Mouse (Mus musculus): ENCODE measurements around the gene 9530068E07Rik. TPM values are rescaled to one million over a fixed set of nuclear protein-coding genes. Genes with fewer than 3 reads are reported as not detected.

Gene 9530068E07Rik
- 118 TPM for polyA plus RNA-seq (2014; fragmentation: Illumina TruSeq; extraction: RNeasy Lipid Tissue Mini Kit (QIAGEN cat#74804); ENCODE audit: insufficient read depth, low read depth, low replicate concordance)

GRCm38 (mm10) chr11:52395940-52396596, at the start of gene 9530068E07Rik:
TSS of gene 9530068E07Rik (plus strand) at chr11:52396428.

GRCm38 (mm10) chr11:52360471-52361277, 35.6 kb upstream of the 9530068E07Rik start, which contains the start of gene Vdac1:
TSS of gene Vdac1 (plus strand) at chr11:52360860.

Other genes starting within 250 kb of the 9530068E07Rik start
- gene Olfr1371, start 182.4 kb upstream of the 9530068E07Rik start, polyA plus RNA-seq (2014; fragmentation: Illumina TruSeq; extraction: RNeasy Lipid Tissue Mini Kit (QIAGEN cat#74804); ENCODE audit: insufficient read depth, low read depth, low replicate concordance), result not detected
- gene Skp1a, start 164.4 kb upstream of the 9530068E07Rik start, polyA plus RNA-seq (2014; fragmentation: Illumina TruSeq; extraction: RNeasy Lipid Tissue Mini Kit (QIAGEN cat#74804); ENCODE audit: insufficient read depth, low read depth, low replicate concordance), result 266 TPM
- gene Tcf7, start 113.4 kb upstream of the 9530068E07Rik start, polyA plus RNA-seq (2014; fragmentation: Illumina TruSeq; extraction: RNeasy Lipid Tissue Mini Kit (QIAGEN cat#74804); ENCODE audit: insufficient read depth, low read depth, low replicate concordance), result 14.7 TPM
- gene Vdac1, start 35.6 kb upstream of the 9530068E07Rik start, polyA plus RNA-seq (2014; fragmentation: Illumina TruSeq; extraction: RNeasy Lipid Tissue Mini Kit (QIAGEN cat#74804); ENCODE audit: insufficient read depth, low read depth, low replicate concordance), result 94.7 TPM